Mouse (Mus musculus): ENCODE data around the gene Cyp4f17. TPM values are rescaled to one million over a fixed set of nuclear protein-coding genes. Genes with fewer than 3 reads are reported as not detected.
A peak's percentile ranks its signal among the peaks of the same experiment; 100 is the strongest.

The Cyp4f17 gene
- 0.91 and 0.96 TPM in 2 replicates for polyA plus RNA-seq (2016; fragmentation: Nextera tagmentation; extraction: Ambion mirVana)

DNA sequence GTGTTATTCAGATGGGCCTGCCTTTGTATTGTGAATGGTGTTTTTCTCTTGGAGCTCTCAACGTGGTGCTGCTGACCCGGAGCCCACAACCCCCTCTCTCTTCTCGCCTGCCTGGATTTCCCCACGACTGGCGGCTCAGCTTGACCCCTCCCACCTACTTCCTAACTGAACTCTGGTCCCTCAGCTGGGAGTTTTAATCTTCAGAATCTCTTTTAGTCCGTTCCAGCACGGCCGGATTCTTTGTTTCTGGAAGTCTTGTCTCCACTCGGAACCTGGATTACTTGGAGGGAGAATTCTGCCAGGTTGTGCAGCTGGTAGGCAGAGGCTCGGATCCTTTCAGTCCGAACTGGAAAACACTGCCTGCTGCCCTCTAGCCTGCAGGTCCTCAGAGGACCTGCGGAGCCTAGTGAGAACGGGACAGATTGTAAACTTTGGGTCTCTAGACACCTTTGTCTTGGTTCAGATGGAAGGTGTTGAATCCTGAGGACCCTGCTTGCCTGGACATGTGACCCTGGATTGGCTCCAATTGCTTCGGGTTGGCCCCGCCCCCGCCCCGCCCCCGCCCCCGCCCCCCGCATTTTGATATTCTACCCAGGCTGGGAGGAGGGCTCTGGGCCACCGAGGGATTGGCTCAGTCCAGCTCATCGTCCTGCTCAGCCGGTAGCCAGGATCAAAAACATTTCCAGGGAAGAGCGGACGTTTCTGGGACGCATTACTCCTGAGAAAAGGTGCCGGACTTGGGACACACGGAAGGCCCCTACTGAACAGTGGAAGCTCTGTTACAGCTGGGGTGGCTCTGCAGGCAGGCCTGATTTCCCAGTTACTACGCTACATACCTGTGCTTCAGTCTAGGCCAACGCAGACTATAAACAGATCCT, at the start of gene Cyp4f17:
Gene Cyp4f17, plus strand, starts transcription at position 200 of the 878 bp plus-strand sequence.
- H3K4me2 ChIP-seq = peak within 1 kb of the TSS; percentile 76
- peaks cover 22% of the 10 kb centered on the region for H3K4me1 ChIP-seq
- H3K9me3 ChIP-seq (replicated peaks) = no peaks in the 10 kb centered on the region
- no peaks in the 10 kb centered on the region for H3K36me3 ChIP-seq
- WGBS (ENCODE audit: insufficient replicate concordance) = 3% methylated on average over 30 of the region's 30 CpGs
- peak within 1 kb of the TSS; percentile 56 for H3K4me3 ChIP-seq
- H3K27me3 ChIP-seq (replicated peaks) = no peaks in the 10 kb centered on the region; the same call in 1 of the 2 replicates
- H3K27ac ChIP-seq = no peak within 1 kb of the TSS
- ATAC-seq = peak; percentile 74
- peak within 1 kb of the TSS; percentile 50 for H3K9ac ChIP-seq

DNA sequence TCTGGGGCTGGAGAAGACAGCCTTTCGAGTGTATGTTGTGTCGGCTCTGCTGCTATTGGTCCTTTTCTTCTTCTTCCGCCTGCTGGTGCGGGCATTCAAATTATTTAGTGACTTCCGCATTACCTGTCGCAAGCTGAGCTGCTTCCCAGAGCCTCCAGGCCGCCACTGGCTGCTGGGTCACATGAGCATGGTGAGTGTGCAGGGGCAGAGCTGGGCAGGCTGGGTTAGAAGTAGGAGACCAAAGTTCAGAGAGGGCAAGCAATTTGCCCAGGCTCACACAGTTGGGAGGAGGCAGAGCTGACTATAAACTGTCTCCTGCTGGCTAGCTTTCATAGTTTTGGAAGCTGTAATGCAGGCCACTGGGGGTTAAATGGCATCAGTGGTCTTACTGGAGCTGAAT, 37.4 kb upstream of the Cyp4f17 start:
- H3K4me2 ChIP-seq = no peak overlapping the region
- 55% methylated on average over 7 of the region's 7 CpGs for WGBS (ENCODE audit: insufficient replicate concordance)
- H3K27ac ChIP-seq = no peak overlapping the region
- no peaks in the 10 kb centered on the region for H3K9me3 ChIP-seq (replicated peaks)
- H3K4me1 ChIP-seq = no peaks in the 10 kb centered on the region
- no peak overlapping the region for H3K9ac ChIP-seq
- H3K4me3 ChIP-seq = no peak overlapping the region
- no peak for ATAC-seq
- H3K27me3 ChIP-seq (replicated peaks) = peaks cover 19% of the 10 kb centered on the region
- no peaks in the 10 kb centered on the region for H3K36me3 ChIP-seq

DNA sequence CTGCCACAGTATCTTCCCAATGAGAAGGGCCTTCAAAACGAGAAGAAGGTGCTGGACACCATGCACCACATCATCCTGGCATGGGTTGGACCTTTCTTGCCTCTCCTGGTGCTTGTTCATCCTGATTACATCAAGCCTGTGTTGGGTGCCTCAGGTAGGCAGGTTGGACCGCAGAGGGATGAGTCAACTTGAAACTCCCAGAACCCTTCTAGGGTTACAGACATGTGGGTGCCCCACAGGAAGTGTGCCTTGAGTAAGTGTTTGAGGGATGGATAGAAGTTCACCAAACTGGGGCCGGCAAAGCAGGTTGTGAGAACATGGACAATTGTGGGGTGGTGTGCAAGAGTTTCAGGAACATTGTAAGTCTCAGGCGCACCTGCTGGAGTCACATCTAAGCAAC, 35.1 kb upstream of the Cyp4f17 start:
- no peaks in the 10 kb centered on the region for H3K36me3 ChIP-seq
- no peaks in the 10 kb centered on the region for H3K4me1 ChIP-seq
- H3K4me2 ChIP-seq = no peak overlapping the region
- no peak overlapping the region for H3K9ac ChIP-seq
- H3K27ac ChIP-seq = no peak overlapping the region
- ATAC-seq = no peak
- H3K27me3 ChIP-seq (replicated peaks) = no peaks in the 10 kb centered on the region; the same call in 1 of the 2 replicates
- no peaks in the 10 kb centered on the region for H3K9me3 ChIP-seq (replicated peaks)
- H3K4me3 ChIP-seq = no peak overlapping the region
- 71% methylated on average over 4 of the region's 4 CpGs for WGBS (ENCODE audit: insufficient replicate concordance)

DNA sequence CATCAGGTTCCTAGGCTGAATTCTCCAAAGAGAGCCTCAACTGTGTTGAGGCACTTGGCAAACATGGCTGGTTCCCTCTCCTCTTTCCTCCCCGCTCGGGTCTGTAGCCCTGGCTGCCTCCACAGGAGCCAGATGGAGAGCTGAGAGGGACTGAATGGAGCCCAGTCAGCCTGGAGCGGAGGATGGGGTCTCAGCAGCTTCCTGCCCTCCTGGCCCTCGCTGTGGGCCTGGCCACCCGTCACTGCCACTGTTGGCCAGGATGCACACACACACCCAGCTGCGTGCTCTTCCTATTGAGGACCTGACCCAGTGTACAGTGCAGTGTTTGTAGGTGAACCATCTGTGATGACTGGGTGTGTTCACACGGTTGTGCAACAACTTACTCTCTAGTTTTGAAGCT, 33.7 kb upstream of the Cyp4f17 start:
- H3K27ac ChIP-seq = no peak overlapping the region
- H3K36me3 ChIP-seq = no peaks in the 10 kb centered on the region
- no peak for ATAC-seq
- WGBS (ENCODE audit: insufficient replicate concordance) = 47% methylated on average over 7 of the region's 7 CpGs
- no peaks in the 10 kb centered on the region for H3K9me3 ChIP-seq (replicated peaks)
- H3K4me1 ChIP-seq = 0 out of 2 replicates have a peak, but pooled peaks cover 7% of the 10 kb centered on the region
- H3K4me3 ChIP-seq = no peak overlapping the region
- H3K9ac ChIP-seq = no peak overlapping the region
- no peaks in the 10 kb centered on the region; the same call in 1 of the 2 replicates for H3K27me3 ChIP-seq (replicated peaks)
- no peak overlapping the region for H3K4me2 ChIP-seq

DNA sequence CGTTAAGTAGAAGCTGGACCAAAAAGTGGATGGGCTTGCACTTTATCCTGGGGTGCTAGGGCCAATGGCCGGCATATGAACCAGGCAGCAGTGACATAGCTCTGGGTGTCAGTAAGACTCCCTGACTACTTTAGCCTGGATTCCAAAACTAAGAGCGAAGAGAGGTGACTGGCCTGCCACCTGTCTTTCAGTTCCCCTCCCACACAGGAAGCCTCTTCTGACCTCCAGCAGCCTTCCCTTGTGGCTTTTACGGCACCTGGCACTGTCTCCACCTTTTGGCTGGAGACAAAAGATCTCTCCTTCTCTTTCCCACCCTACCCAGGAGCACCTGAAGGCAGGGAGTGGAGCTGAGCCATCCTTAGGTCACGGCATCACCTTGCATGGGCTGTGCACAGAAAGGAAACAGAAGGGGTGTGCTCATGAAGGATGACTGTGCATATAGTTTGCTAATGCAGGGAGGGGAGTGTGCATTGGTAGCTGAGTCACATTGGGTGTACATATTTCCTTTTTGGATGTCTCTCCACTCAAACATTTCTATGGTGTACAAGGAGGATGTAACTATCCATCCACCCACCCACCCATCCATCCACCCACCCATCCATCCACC, 30.8 kb upstream of the Cyp4f17 start:
- WGBS (ENCODE audit: insufficient replicate concordance) = 69% methylated on average over 5 of the region's 5 CpGs
- H3K4me2 ChIP-seq = no peak overlapping the region
- no peak overlapping the region for H3K27ac ChIP-seq
- H3K4me1 ChIP-seq = peaks cover 17% of the 10 kb centered on the region; the same call in 1 of the 2 replicates
- H3K4me3 ChIP-seq = no peak overlapping the region
- ATAC-seq = no peak
- H3K27me3 ChIP-seq (replicated peaks) = peaks cover 15% of the 10 kb centered on the region
- no peaks in the 10 kb centered on the region for H3K36me3 ChIP-seq
- H3K9me3 ChIP-seq (replicated peaks) = no peaks in the 10 kb centered on the region
- H3K9ac ChIP-seq = no peak overlapping the region

DNA sequence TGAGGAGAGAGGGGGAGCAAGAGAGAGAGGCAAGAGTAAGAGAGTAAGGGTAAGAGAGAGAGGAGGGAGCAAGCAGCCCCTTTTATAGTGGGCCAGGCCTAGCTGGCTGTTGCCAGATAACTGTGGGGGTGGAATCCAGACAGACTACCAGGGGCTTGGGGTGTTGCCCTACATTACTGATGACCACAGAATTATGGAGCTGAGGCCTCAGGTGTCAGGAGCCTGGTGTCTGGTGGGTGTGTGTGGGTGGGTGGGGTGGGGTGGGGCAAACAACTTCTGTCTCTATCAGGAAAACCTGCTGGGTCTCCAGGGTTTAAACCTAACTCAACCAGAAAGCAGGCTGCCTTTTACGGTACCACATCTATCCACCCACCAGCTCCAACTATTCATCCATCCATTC, 28.6 kb upstream of the Cyp4f17 start:
- Histone ChIP-seq H3K27ac (no peak overlapping the region), H3K9ac (no peak overlapping the region), H3K27me3 (replicated peaks) (peaks cover 34% of the 10 kb centered on the region), H3K9me3 (replicated peaks) (no peaks in the 10 kb centered on the region), H3K4me2 (no peak overlapping the region), H3K4me1 (peaks cover 17% of the 10 kb centered on the region; the same call in 1 of the 2 replicates), H3K36me3 (no peaks in the 10 kb centered on the region), H3K4me3 (no peak overlapping the region)
- 56% methylated on average over 1 of the region's 1 CpGs for WGBS (ENCODE audit: insufficient replicate concordance)
- peak; percentile 55; the same call in 1 of the 2 replicates for ATAC-seq

DNA sequence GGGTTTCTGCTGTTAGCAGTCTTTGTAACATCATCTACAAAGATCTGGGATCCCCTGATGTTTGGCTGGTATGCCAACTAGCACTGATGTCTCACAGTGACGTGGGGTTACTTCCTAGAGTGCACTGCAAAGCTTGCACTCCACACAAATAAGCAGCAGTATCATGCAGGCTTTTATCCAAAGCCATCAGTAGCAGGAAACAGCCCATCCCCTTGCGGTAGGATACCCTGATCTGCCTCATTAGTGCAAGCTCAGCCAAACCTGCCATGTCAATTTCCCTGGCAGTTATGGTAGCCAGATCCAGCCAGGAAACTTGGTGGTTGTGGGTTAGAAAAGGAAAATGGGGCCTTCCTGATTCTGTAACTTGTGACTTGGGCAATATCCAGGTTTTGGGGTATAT, 27.1 kb upstream of the Cyp4f17 start:
- no peaks in the 10 kb centered on the region for H3K36me3 ChIP-seq
- ATAC-seq = no peak
- peaks cover 17% of the 10 kb centered on the region; the same call in 1 of the 2 replicates for H3K4me1 ChIP-seq
- peaks cover 48% of the 10 kb centered on the region for H3K27me3 ChIP-seq (replicated peaks)
- no peak overlapping the region for H3K4me2 ChIP-seq
- no peaks in the 10 kb centered on the region for H3K9me3 ChIP-seq (replicated peaks)
- H3K4me3 ChIP-seq = no peak overlapping the region
- no peak overlapping the region for H3K9ac ChIP-seq
- 40% methylated on average over 2 of the region's 2 CpGs for WGBS (ENCODE audit: insufficient replicate concordance)
- H3K27ac ChIP-seq = no peak overlapping the region

DNA sequence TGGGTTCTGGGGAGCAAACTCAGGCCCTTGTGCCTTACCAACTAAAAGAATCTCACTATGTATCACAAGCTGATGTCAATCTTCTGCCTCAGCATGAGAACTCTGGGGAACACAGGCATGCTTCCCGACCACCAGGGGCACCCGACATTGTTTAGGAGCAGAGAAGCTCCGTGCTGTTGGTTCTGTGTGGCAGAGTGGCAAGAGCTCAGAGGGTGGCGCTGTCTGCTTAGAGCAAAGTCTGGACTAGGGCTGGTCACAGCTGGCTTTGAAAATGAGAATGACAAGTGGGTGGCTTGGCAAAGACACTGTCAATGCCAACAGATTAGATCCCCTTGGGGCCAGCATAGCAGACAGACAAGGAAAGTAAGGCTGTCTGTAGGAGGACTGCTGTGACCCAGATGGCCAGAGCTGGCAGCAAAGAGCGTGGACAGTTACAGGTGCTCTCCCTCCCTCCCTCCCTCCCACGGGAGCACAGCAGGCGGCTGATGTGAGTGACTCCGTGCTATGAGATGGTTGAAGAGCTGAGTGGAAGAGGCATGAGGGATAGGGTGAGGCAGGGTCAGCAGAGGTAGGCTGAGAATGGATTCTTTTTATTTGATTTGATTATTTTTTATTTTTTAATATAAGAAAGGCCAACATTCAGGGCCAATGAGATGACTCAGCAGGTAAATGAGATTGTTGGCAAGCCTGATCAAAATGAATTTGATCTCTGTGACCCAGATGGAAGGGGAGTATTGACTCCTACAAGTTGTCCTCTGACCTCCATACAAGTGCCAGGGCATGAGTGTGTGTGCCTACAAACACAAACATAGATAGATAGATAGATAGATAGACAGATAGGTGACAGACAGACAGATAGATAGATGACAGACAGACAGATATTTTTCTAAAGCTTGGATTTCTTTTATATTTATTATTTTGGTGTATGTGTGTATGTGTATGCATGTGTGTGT, 26.0 kb upstream of the Cyp4f17 start:
- Histone ChIP-seq H3K4me3 (no peak overlapping the region), H3K27me3 (replicated peaks) (peaks cover 58% of the 10 kb centered on the region), H3K36me3 (no peaks in the 10 kb centered on the region), H3K9ac (no peak overlapping the region), H3K4me2 (no peak overlapping the region), H3K4me1 (peaks cover 17% of the 10 kb centered on the region; the same call in 1 of the 2 replicates), H3K27ac (no peak overlapping the region), H3K9me3 (replicated peaks) (no peaks in the 10 kb centered on the region)
- no peak for ATAC-seq
- 24% methylated on average over 8 of the region's 8 CpGs for WGBS (ENCODE audit: insufficient replicate concordance)

DNA sequence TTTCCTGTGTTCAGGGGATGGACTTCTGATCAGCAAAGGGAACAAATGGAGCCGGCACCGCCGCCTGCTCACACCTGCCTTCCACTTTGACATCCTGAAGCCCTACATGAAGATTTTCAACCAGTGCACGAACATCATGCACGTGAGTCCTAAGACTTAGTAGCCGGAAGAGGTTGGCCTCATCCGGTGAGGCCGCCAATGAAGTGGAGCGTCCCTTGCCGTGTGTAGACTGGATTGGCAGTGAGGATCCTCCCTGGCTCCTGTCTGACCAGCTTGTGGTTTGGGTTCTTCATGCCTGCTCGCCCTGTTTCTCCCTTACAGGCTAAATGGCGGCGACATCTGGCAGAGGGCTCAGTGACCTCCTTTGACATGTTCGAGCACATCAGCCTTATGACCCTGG, 24.1 kb upstream of the Cyp4f17 start:
- H3K27me3 ChIP-seq (replicated peaks) = peaks cover 68% of the 10 kb centered on the region
- no peak for ATAC-seq
- H3K36me3 ChIP-seq = no peaks in the 10 kb centered on the region
- WGBS (ENCODE audit: insufficient replicate concordance) = 62% methylated on average over 14 of the region's 14 CpGs
- no peak overlapping the region for H3K9ac ChIP-seq
- H3K4me1 ChIP-seq = peaks cover 14% of the 10 kb centered on the region; the same call in 1 of the 2 replicates
- no peaks in the 10 kb centered on the region for H3K9me3 ChIP-seq (replicated peaks)
- H3K27ac ChIP-seq = no peak overlapping the region
- H3K4me3 ChIP-seq = no peak overlapping the region
- H3K4me2 ChIP-seq = no peak overlapping the region

DNA sequence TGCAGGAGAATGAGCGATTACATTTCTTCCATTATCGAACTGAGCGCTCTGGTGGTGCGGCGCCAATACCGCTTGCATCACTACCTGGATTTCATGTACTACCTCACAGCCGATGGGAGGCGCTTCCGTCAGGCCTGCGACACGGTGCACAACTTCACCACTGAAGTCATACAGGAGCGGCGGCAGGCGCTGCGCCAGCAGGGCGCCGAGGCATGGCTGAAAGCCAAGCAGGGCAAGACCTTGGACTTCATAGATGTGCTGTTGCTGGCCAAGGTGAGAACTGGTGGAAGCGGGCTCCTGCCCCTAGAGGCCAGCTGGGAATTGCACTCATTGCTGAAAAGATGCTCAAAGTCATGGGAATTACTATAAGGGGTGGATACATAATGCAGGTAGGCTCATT, 22.6 kb upstream of the Cyp4f17 start:
- ATAC-seq = no peak
- Histone ChIP-seq H3K36me3 (no peaks in the 10 kb centered on the region), H3K9me3 (replicated peaks) (no peaks in the 10 kb centered on the region), H3K9ac (no peak overlapping the region), H3K4me2 (peak overlapping the region; percentile 35), H3K27ac (no peak overlapping the region), H3K27me3 (replicated peaks) (peaks cover 69% of the 10 kb centered on the region), H3K4me3 (no peak overlapping the region), H3K4me1 (peaks cover 2% of the 10 kb centered on the region; the same call in 1 of the 2 replicates)
- 19% methylated on average over 18 of the region's 18 CpGs for WGBS (ENCODE audit: insufficient replicate concordance)

DNA sequence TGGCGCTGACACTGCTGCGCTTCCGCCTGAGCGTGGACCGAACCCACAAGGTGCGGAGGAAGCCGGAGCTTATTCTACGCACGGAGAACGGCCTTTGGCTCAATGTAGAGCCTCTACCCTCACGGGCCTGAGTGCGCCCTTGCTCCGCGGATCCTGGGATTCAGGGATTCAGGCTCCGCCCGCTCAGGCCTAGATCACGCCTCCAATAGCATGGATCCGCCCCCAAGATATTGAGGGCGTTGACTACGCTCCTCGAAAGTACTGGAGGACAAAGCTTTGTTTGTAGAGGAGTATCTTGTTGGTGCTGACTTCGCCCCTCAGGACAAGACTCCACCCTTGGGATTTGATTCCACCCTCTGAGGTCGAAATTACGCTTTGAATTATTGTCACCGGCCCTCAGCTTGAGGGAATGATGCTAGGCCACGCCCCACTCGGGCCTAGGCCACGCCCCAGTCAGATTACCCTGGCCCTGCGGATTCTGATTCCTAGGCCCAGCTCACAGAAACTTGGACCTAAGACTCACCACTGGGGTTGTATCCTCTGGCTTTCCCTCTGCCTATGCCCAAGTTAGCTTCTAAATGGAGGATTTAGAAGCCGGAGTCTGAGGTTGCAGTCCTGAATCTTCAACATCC, 13.4 kb upstream of the Cyp4f17 start:
- Histone ChIP-seq H3K9me3 (replicated peaks) (no peaks in the 10 kb centered on the region), H3K36me3 (no peaks in the 10 kb centered on the region), H3K27ac (no peak overlapping the region), H3K4me2 (peak overlapping the region; percentile 68), H3K27me3 (replicated peaks) (peaks cover 26% of the 10 kb centered on the region), H3K4me3 (peak overlapping the region; percentile 45), H3K9ac (0 out of 2 replicates have a peak overlapping the region, but pooled peaks have one; percentile 5), H3K4me1 (peaks cover 6% of the 10 kb centered on the region; the same call in 1 of the 2 replicates)
- WGBS (ENCODE audit: insufficient replicate concordance) = 10% methylated on average over 30 of the region's 30 CpGs
- 0 out of 2 replicates have a peak, but pooled peaks have one; percentile 44 for ATAC-seq

All from liver, embryonic 12.5 days (tissue).